Mouse (Mus musculus) stomach, embryonic 16.5 days (tissue): ENCODE results near the gene Ubqln1. TPM values are rescaled to one million over a fixed set of nuclear protein-coding genes. Genes with fewer than 3 reads are reported as not detected.

Experiments
- ATAC-seq: fragments of 200-750 bp; cut with Nextera tagmentation; 2 replicates; pipeline ENCODE4 v1.8.0; 2017; ENCODE audit warnings: moderate number of reproducible peaks, moderate TSS enrichment; ENCODE audit not compliant: insufficient read depth, low FRiP score
- H3K27ac ChIP-seq: fragments of 300-500 bp; sonication (generic); 2 replicates; pipeline ENCODE4 v1.5.1; 2014; ENCODE audit warnings: low read length
- H3K27me3 ChIP-seq: fragments of 300-500 bp; sonication (generic); 2 replicates; pipeline ENCODE4 v1.6.1; 2014; ENCODE audit warnings: low read length, control low read depth, mixed read lengths; ENCODE audit not compliant: control insufficient read depth, insufficient read depth
- H3K36me3 ChIP-seq: fragments of 300-500 bp; sonication (generic); 2 replicates; pipeline ENCODE4 v1.6.1; 2014; ENCODE audit warnings: low read length; ENCODE audit not compliant: control insufficient read depth, insufficient read depth
- H3K4me1 ChIP-seq: fragments of 300-500 bp; sonication (generic); 2 replicates; pipeline ENCODE4 v1.6.1; 2014; ENCODE audit warnings: low read length, control low read depth, mixed read lengths; ENCODE audit not compliant: control insufficient read depth, insufficient read depth
- H3K4me2 ChIP-seq: fragments of 300-500 bp; sonication (generic); 2 replicates; pipeline ENCODE4 v1.6.1; 2014; ENCODE audit warnings: low read depth, low read length, mixed read lengths
- H3K4me3 ChIP-seq: fragments of 300-500 bp; sonication (generic); replicated peaks from 2 replicates; pipeline ENCODE4 v1.5.1; 2014; ENCODE audit warnings: mild to moderate bottlenecking, low read length
- H3K9ac ChIP-seq: fragments of 300-500 bp; sonication (generic); 2 replicates; pipeline ENCODE4 v1.6.1; 2014; ENCODE audit warnings: low read length
- H3K9me3 ChIP-seq: fragments of 300-500 bp; sonication (generic); replicated peaks from 2 replicates; pipeline ENCODE4 v1.6.1; 2016; ENCODE audit warnings: low read length, control low read depth; ENCODE audit not compliant: control insufficient read depth
- WGBS: fragments of 180-500 bp; shearing (Covaris S2); extraction: QIAGEN DNeasy Blood & Tissue Kit; methylation state at CpG from one replicate; pipeline ENCODE4 v1.1.7; 2014; 5-methylcytosine and 5-hydroxymethylcytosine counted together
- polyA plus RNA-seq: library from polyadenylated mRNA; unstranded; fragments of >200 nt; fragmentation: Nextera tagmentation; extraction: Ambion mirVana; gene quantifications from 2 replicates; pipeline ENCODE4 v1.2.1, GENCODE M21; 2015

The Ubqln1 gene
- polyA plus RNA-seq, 1 experiment from 2014 or later, result 80.1 TPM

DNA sequence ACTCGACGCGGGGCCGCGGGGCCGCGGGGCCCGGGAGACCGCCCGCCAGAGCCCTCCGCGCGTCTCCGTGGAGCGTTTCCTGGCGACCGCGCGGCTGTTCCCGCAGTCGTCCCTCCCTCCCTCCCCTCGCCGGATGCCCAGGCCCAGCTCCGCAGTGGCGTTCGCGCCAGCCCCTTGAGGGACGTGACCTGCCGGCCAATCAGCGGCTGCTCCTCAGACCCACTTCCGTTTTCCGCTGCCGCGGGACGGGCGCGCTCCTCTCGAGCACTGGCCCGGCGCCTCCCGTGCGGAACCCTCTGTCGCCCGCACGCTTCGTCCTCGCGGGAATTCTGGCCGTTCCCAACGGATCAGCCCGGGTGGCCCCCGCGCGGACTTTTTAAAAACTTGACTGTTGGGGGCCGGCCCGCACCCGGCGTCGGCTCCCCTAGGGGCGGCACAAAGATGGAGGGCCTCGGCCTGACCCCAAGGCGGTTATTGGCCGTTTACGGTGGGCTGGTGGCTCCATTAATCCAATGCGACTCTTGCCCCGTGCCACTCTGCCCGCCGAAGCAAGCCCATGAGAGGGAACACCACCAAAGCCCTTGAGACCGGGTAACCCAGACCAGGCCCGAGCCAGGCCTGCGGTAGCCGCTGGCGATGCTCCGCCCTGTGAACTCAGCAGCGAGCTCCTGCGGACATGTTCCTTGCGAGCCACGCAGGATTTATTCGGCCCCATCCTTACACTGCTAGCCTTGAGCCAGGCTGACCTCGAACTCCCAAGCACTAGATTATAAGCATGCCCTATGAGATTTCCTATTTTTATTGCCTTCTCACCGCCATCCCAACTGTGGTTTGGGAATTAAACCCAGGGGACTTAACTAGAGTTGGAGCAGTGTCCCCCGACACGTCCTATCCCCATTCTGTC lies 86.4 kb downstream of the Ubqln1 start:
- peak overlapping the region; percentile 72 for H3K4me2 ChIP-seq
- peak overlapping the region; percentile 97 for H3K4me3 ChIP-seq
- peaks cover 21% of the 10 kb centered on the region for H3K4me1 ChIP-seq
- H3K9me3 ChIP-seq, result no peaks in the 10 kb centered on the region
- WGBS, result under 1% methylated on average over 81 of the region's 83 CpGs
- peak; percentile 97 for ATAC-seq
- peak overlapping the region; percentile 98 for H3K27ac ChIP-seq
- H3K36me3 ChIP-seq, result no peaks in the 10 kb centered on the region
- H3K9ac ChIP-seq, result peak overlapping the region; percentile 100
- H3K27me3 ChIP-seq, result no peaks in the 10 kb centered on the region

- WGBS, result under 1% methylated on average over 53 of the region's 62 CpGs
Measured at GRCm38 (mm10) chr13:58128396-58128767, 87.1 kb downstream of the Ubqln1 start, which contains the start of gene Hnrnpa0. Hnrnpa0 (minus strand) TSS chr13:58128556.

DNA sequence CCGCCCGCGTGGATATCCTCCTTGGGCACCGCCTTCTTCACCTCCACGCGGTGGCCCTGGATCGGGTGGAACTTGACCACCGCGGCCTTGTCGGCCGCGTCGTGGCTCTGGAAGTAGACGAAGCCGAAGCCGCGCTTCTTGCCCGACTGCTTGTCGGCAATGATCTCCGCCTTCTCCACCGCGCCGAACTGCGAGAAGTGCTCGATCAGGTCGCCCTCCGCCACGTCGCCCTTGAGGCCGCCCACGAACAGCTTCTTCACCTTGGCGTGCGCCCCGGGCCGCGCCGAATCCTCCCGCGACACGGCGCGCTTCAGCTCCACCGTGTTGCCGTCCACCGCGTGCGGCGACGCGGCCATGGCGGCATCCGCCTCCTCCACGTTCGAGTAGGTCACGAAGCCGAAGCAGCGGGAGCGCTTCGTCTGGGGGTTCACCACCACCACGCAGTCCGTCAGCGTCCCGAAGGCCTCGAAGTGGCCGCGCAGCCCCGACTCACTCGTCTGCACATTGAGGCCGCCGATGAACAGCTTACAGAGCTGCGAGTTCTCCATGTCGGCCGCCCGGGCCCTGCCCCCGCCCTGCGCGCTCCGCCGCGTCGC lies 87.6 kb downstream of the Ubqln1 start:
- Histone ChIP-seq H3K4me2 (peak overlapping the region; percentile 77), H3K9ac (peak overlapping the region; percentile 100), H3K4me3 (peak overlapping the region; percentile 97), H3K9me3 (no peaks in the 10 kb centered on the region), H3K4me1 (peaks cover 28% of the 10 kb centered on the region), H3K36me3 (no peaks in the 10 kb centered on the region), H3K27ac (peak overlapping the region; percentile 98), H3K27me3 (no peaks in the 10 kb centered on the region)
- peak; percentile 14; the same call in 1 of the 2 replicates for ATAC-seq
- under 1% methylated on average over 81 of the region's 81 CpGs for WGBS

More at GRCm38 (mm10) chr13:58128396-58128767, 87.1 kb downstream of the Ubqln1 start, which contains the start of gene Hnrnpa0:
- Histone ChIP-seq H3K4me3 (peak within 1 kb of the TSS; percentile 97), H3K4me2 (peak within 1 kb of the TSS; percentile 77), H3K9ac (peak within 1 kb of the TSS; percentile 100), H3K27me3 (no peaks in the 10 kb centered on the region), H3K27ac (peak within 1 kb of the TSS; percentile 98), H3K9me3 (no peaks in the 10 kb centered on the region), H3K4me1 (peaks cover 27% of the 10 kb centered on the region), H3K36me3 (no peaks in the 10 kb centered on the region)
- ATAC-seq, result peak; percentile 94

DNA sequence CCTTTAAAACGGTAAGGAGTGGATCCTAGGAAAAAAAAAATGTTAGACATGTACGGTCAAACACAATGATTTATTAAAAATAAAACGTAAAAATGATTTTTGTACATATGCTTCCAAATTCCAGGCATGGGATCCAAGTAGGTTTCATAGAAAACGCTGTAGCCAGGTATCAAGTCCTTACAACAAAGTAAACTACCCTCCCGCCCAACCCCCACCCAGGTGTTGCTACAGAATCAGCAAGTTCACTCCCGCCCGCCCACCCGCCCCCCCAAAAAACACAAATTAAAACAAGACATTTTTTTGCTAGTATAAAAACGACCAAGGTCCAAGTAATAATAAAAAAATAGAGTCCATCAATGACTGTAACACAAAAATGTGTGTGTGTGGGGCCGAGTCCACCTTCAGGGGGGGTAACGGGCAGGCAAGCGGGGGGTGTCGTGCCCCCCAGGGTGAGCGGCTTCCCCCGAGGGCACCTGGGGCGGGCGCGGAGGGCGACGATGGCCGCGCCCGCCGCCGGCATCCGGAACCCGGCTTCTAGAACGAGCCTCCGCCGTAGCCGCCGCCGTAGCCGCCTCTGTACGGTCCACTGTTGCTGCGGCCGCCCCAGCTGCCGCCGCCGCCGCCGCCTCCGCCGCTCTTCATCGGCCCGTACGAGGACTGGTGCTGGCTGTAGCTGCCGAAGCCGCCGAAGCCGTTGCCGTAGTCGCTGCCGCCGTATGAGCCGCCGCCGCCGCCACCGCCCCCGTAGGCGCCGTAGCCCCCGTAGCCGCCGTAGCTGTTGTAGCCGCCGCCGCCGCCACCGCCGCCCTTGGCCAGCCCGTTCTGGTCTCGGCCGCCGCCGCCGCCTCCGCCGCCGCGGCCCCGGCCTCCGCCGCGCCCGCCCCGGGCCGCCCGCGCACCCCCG lies 88.3 kb downstream of the Ubqln1 start:
- H3K9ac ChIP-seq, result peak overlapping the region; percentile 100
- H3K4me2 ChIP-seq, result peak overlapping the region; percentile 77
- H3K4me1 ChIP-seq, result peaks cover 28% of the 10 kb centered on the region
- H3K9me3 ChIP-seq, result no peaks in the 10 kb centered on the region
- WGBS, result under 1% methylated on average over 75 of the region's 92 CpGs
- H3K4me3 ChIP-seq, result peak overlapping the region; percentile 97
- H3K27me3 ChIP-seq, result no peaks in the 10 kb centered on the region
- H3K27ac ChIP-seq, result peak overlapping the region; percentile 98
- no peaks in the 10 kb centered on the region for H3K36me3 ChIP-seq
- no peak for ATAC-seq

Other genes with a start within 250 kb of the Ubqln1 start
- gene Klhl3, start 102.1 kb downstream of the Ubqln1 start, polyA plus RNA-seq, result 2.8 and 2.9 TPM in 2 replicates
- gene Hnrnpa0, start 87.1 kb downstream of the Ubqln1 start, polyA plus RNA-seq, result 20.2 and 21.7 TPM in 2 replicates
- 36.8 and 41.7 TPM in 2 replicates for gene Idnk, start 58.0 kb downstream of the Ubqln1 start, polyA plus RNA-seq
- 14.4 and 17.3 TPM in 2 replicates for gene Gkap1, start 60.0 kb upstream of the Ubqln1 start, polyA plus RNA-seq
- 0.42 and 0.45 TPM in 2 replicates for gene Kif27, start 143.5 kb upstream of the Ubqln1 start, polyA plus RNA-seq
- gene 2210016F16Rik, start 169.6 kb upstream of the Ubqln1 start, polyA plus RNA-seq, result 29.5 and 31.4 TPM in 2 replicates
- gene Rmi1, start 186.6 kb upstream of the Ubqln1 start, polyA plus RNA-seq, result 22.2 and 25.1 TPM in 2 replicates
- 1,360 and 1,372 TPM in 2 replicates for gene Hnrnpk, start 187.7 kb upstream of the Ubqln1 start, polyA plus RNA-seq